Mouse (Mus musculus) midbrain, embryonic 15.5 days (tissue): ENCODE data around the gene Ankrd11. TPM values are rescaled to one million over a fixed set of nuclear protein-coding genes. Genes with fewer than 3 reads are reported as not detected.

ENCODE experiments used
- ATAC-seq: fragments of 200-750 bp; cut with Nextera tagmentation; replicated peaks from 2 replicates; pipeline ENCODE4 v1.8.0; 2017; ENCODE audit warnings: moderate TSS enrichment
- H3K27ac ChIP-seq: fragments of 300-500 bp; sonication (generic); 2 replicates; pipeline ENCODE4 v1.5.1; 2015; ENCODE audit warnings: mild to moderate bottlenecking, inconsistent platforms
- H3K27me3 ChIP-seq: fragments of 300-500 bp; sonication (generic); replicated peaks from 2 replicates; pipeline ENCODE4 v1.6.1; 2015; ENCODE audit warnings: inconsistent platforms
- H3K36me3 ChIP-seq: fragments of 300-500 bp; sonication (generic); replicated peaks from 2 replicates; pipeline ENCODE4 v1.6.1; 2015; ENCODE audit warnings: inconsistent platforms
- H3K4me1 ChIP-seq: fragments of 300-500 bp; sonication (generic); 2 replicates; pipeline ENCODE4 v1.6.1; 2015; ENCODE audit warnings: inconsistent platforms
- H3K4me2 ChIP-seq: fragments of 300-500 bp; sonication (generic); 2 replicates; pipeline ENCODE4 v1.6.1; 2015; ENCODE audit warnings: inconsistent platforms, mild to moderate bottlenecking, moderate library complexity
- H3K4me3 ChIP-seq: fragments of 300-500 bp; sonication (generic); 2 replicates; pipeline ENCODE4 v1.5.1; 2015; ENCODE audit warnings: mild to moderate bottlenecking, inconsistent platforms
- H3K9ac ChIP-seq: fragments of 300-500 bp; sonication (generic); 2 replicates; pipeline ENCODE4 v1.6.1; 2015; ENCODE audit warnings: mild to moderate bottlenecking, inconsistent platforms
- H3K9me3 ChIP-seq: fragments of 300-500 bp; sonication (generic); 2 replicates; pipeline ENCODE4 v1.6.1; 2016; ENCODE audit warnings: inconsistent platforms
- WGBS: fragments of 180-500 bp; shearing (Covaris S2); methylation state at CpG from one replicate; pipeline ENCODE4 v1.1.7; 2015; ENCODE audit warnings: mixed read lengths; 5-methylcytosine and 5-hydroxymethylcytosine counted together
- polyA plus RNA-seq: library from polyadenylated mRNA; unstranded; fragments of >200 nt; fragmentation: Nextera tagmentation; extraction: Ambion mirVana; gene quantifications from 2 replicates; pipeline ENCODE4 v1.2.1, GENCODE M21; 2015

Gene Ankrd11
- polyA plus RNA-seq: 69.4 and 71.7 TPM in 2 replicates

- H3K4me3 ChIP-seq: peak within 1 kb of the TSS; percentile 93
- ATAC-seq: peak; percentile 99
- H3K4me1 ChIP-seq: peaks cover 41% of the 10 kb centered on the region
- H3K36me3 ChIP-seq: no peaks in the 10 kb centered on the region; the same call in 1 of the 2 replicates
- H3K27ac ChIP-seq: peak within 1 kb of the TSS; percentile 95
- H3K27me3 ChIP-seq: no peaks in the 10 kb centered on the region
- no peaks in the 10 kb centered on the region for H3K9me3 ChIP-seq
- H3K9ac ChIP-seq: peak within 1 kb of the TSS; percentile 98
- peak within 1 kb of the TSS; percentile 70 for H3K4me2 ChIP-seq
- under 1% methylated on average over 86 of the region's 91 CpGs for WGBS
These were observed at the start of gene Ankrd11 for GRCm38 (mm10) chr8:123042158-123042973. TSS of gene Ankrd11 (minus strand) at chr8:123042277.

GRCm38 (mm10) chr8:123087289-123087688 is 45.2 kb upstream of the Ankrd11 start:
- no peak overlapping the region for H3K27ac ChIP-seq
- 95% methylated on average over 9 of the region's 9 CpGs for WGBS
- no peak overlapping the region for H3K4me3 ChIP-seq
- H3K27me3 ChIP-seq: no peaks in the 10 kb centered on the region
- H3K9me3 ChIP-seq: no peaks in the 10 kb centered on the region
- H3K9ac ChIP-seq: no peak overlapping the region
- H3K4me2 ChIP-seq: no peak overlapping the region
- peaks cover 59% of the 10 kb centered on the region for H3K36me3 ChIP-seq
- no peaks in the 10 kb centered on the region for H3K4me1 ChIP-seq
- ATAC-seq: no peak

- H3K4me2 ChIP-seq: no peak overlapping the region
- ATAC-seq: no peak
- H3K9ac ChIP-seq: no peak overlapping the region
- no peaks in the 10 kb centered on the region for H3K9me3 ChIP-seq
- no peak overlapping the region for H3K4me3 ChIP-seq
- H3K36me3 ChIP-seq: peaks cover 48% of the 10 kb centered on the region
- no peaks in the 10 kb centered on the region for H3K4me1 ChIP-seq
- WGBS: 89% methylated on average over 12 of the region's 12 CpGs
- no peak overlapping the region for H3K27ac ChIP-seq
- H3K27me3 ChIP-seq: no peaks in the 10 kb centered on the region
These were observed 41.5 kb upstream of the Ankrd11 start for GRCm38 (mm10) chr8:123083610-123084009.

DNA sequence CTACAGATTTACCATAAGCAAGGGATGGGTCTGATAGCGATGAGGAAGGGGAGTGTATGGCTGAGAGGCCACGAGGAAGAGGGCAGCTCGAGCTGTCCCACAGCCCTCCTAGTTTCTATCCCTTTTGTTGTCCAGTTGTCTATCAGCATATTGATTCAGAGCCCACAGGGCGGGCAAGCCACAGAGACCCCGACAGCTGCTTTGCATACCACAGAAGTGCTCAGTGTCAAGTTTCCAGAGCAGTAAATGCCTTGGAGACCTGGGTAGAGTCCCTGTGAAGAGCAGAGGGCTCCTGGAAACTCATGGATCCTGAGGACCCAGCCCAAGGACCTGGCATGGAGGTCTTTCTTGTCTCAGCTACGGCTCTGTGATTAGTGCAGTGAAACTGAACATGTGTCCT is 40.9 kb upstream of the Ankrd11 start:
- Histone ChIP-seq H3K4me3 (no peak overlapping the region), H3K4me2 (no peak overlapping the region), H3K27me3 (no peaks in the 10 kb centered on the region), H3K36me3 (peaks cover 48% of the 10 kb centered on the region), H3K4me1 (no peaks in the 10 kb centered on the region), H3K9ac (no peak overlapping the region), H3K9me3 (no peaks in the 10 kb centered on the region), H3K27ac (no peak overlapping the region)
- ATAC-seq: no peak
- 80% methylated on average over 6 of the region's 6 CpGs for WGBS

GRCm38 (mm10) chr8:123077213-123077612 is 35.1 kb upstream of the Ankrd11 start:
- no peak overlapping the region for H3K4me2 ChIP-seq
- H3K4me1 ChIP-seq: no peaks in the 10 kb centered on the region
- WGBS: 84% methylated on average over 6 of the region's 6 CpGs
- no peak overlapping the region for H3K9ac ChIP-seq
- no peak for ATAC-seq
- H3K27me3 ChIP-seq: no peaks in the 10 kb centered on the region
- peaks cover 58% of the 10 kb centered on the region for H3K36me3 ChIP-seq
- H3K27ac ChIP-seq: no peak overlapping the region
- H3K9me3 ChIP-seq: no peaks in the 10 kb centered on the region
- H3K4me3 ChIP-seq: no peak overlapping the region

DNA sequence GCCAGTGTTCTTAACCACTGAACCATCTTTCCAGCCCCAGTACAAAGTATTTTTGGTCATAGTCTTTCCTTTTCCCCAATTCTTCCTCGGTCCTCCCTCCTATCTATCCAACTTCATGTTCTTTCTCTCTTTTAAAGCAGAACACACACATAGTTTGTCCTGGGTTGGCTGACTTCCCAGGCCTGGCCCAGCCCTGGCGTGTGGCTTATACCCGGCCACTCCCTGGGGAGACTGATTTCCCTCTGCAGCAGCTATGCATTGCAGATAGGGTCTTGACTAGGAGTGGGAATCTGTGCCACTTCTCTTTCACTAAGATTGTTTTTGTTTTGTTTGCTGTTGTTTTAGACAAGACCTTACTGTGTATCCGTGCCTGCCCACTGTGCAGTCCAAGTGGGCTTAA is 29.1 kb upstream of the Ankrd11 start:
- Histone ChIP-seq H3K36me3 (peaks cover 26% of the 10 kb centered on the region), H3K4me1 (peaks cover 16% of the 10 kb centered on the region), H3K27ac (no peak overlapping the region), H3K27me3 (no peaks in the 10 kb centered on the region), H3K9me3 (no peaks in the 10 kb centered on the region), H3K4me2 (no peak overlapping the region), H3K9ac (no peak overlapping the region), H3K4me3 (no peak overlapping the region)
- 81% methylated on average over 4 of the region's 4 CpGs for WGBS
- no peak for ATAC-seq

DNA sequence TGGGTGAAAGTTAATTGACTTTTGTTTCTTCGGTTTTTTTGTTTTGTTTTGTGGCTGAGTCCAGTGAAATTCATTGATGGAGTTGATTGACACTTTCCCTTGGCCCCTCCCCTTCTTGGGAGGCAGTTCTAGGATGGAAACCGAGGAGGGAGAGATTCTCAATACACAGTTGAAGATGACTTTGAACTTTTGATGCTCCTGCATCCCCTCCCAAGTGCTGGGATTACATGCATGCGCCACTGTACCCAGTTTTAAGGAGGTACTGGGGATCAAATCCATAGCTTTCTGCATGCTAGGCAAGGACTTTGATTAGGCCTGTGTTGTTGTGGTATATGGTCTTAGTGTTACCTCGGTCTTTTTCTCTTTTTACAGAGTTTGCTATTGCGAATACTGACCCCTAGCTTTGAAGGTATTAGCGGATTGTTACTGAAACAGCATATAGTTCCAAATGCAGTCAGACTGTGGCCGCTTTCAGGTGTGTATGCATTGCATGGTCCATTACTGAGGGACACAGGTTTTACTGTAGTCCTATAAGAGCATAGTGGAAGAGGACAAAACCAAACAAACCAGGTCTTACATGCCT is 24.1 kb upstream of the Ankrd11 start:
- WGBS: 36% methylated on average over 7 of the region's 7 CpGs
- no peak for ATAC-seq
- Histone ChIP-seq H3K36me3 (no peaks in the 10 kb centered on the region), H3K4me3 (peak overlapping the region; percentile 73), H3K4me1 (peaks cover 29% of the 10 kb centered on the region), H3K27me3 (no peaks in the 10 kb centered on the region), H3K27ac (peak overlapping the region; percentile 94), H3K9ac (peak overlapping the region; percentile 91), H3K4me2 (peak overlapping the region; percentile 71), H3K9me3 (no peaks in the 10 kb centered on the region)

DNA sequence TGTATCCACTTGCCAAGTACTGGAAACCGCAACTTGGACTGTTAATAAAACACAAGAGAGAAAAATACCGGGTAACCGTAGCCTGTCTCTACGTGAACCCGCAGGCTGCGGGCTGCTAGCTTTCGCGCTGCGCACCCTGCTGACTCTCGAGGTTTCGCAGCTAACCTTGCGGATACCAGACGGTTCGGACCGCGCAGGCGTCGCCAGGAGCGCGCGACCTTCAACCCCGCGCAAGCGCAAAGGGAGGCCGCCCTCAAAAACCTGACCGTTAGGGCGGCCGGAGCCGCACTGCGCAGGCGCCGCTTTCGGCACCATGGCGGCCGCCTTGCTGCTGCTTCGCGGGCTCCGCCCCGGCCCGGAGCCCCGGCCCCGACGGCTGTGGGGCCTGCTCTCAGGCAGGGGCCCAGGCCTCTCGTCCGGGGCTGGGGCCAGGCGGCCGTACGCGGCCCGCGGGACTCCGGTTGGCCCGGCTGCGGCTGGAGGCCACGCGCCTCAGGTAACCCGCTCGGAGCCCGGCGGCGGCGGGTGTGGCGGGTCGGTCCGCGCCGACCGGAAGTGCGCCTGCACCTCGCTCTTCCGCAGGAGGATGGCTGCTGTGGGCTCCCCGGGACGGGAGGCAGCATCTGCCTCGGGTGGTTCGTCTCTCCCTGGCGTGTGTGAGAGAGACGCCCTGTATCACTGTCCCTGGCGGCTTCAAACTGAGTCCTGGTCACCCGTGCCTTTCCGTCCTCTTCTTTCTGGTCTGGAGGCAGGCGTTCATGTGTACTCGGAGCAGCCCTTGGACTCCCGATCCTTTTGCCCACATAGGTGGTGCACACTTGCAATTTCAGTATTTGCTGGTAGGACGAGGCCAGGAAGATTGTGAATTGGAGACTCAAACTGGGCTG is 23.4 kb upstream of the Ankrd11 start:
- Histone ChIP-seq H3K9me3 (no peaks in the 10 kb centered on the region), H3K4me3 (peak overlapping the region; percentile 73), H3K36me3 (no peaks in the 10 kb centered on the region), H3K4me2 (peak overlapping the region; percentile 71), H3K27ac (peak overlapping the region; percentile 94), H3K4me1 (peaks cover 29% of the 10 kb centered on the region), H3K27me3 (no peaks in the 10 kb centered on the region), H3K9ac (peak overlapping the region; percentile 91)
- WGBS: 1% methylated on average over 84 of the region's 84 CpGs
- peak; percentile 97 for ATAC-seq

DNA sequence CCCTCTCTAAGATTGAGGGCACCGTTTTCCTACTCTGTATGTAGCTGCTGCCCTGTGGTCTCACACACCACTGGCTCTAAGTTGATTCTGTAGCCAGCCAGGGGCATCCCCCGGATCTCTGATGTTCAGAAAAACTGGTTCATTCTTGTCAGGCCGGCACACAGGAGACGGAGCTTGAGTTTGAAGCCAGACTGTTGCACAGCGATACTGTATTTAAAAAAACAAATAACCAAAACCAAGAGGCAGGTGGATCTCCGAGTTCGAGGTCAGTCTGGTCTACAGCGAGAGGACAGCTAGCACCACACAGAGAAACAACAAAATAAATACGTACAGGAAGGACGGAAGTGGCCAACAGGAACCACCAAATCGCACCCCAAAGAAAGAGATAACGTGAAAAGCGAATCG is 22.7 kb upstream of the Ankrd11 start:
- Histone ChIP-seq H3K4me1 (peaks cover 29% of the 10 kb centered on the region), H3K4me3 (peak overlapping the region; percentile 73), H3K36me3 (no peaks in the 10 kb centered on the region), H3K27ac (peak overlapping the region; percentile 94), H3K4me2 (peak overlapping the region; percentile 60), H3K27me3 (no peaks in the 10 kb centered on the region), H3K9me3 (no peaks in the 10 kb centered on the region), H3K9ac (peak overlapping the region; percentile 51)
- peak; percentile 46 for ATAC-seq
- WGBS: 1% methylated on average over 14 of the region's 14 CpGs

DNA sequence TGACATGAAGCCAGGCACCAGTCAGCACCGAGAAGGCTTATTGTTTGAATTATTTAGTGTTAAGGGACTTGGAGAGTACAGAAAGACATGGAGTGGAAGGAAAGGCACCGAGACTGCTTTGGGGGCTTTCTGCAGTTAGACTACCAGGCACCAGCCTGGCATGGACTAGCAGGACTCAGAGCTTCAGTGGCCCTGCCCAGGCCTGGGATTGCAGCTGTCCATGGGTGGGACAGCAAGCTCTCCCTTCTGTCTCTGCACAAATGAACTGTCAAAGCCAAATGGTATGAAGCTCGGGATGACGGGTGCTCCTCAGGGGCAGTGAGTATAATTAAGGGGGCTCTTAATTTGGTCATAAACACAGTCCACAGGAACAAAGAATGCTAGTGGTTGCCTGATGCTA is 22.0 kb upstream of the Ankrd11 start:
- WGBS: 77% methylated on average over 4 of the region's 4 CpGs

DNA sequence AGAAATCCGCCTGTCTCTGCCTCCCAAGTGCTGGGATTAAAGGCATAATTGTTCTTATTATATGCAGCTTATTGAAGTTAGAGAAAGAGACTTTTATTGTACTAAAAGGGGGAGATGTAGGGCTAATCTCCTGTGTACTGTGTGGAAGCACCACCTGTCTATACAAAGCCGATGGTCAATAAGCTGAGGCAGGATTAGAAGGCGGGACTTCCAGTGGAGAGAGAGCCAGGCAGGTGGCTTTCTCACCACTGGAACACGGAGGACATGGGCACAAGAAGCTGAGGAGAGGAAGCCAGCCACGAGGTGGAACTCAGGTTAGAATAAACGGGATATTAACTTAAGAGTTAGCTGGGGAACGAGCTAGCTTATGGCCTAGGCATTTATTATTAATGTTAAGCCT is 20.6 kb upstream of the Ankrd11 start, which contains the start of gene Spg7:
TSS of gene Spg7 (plus strand) at position 222 of the 400 bp plus-strand sequence.
- H3K4me1 ChIP-seq: peaks cover 29% of the 10 kb centered on the region
- no peaks in the 10 kb centered on the region for H3K27me3 ChIP-seq
- no peaks in the 10 kb centered on the region for H3K36me3 ChIP-seq
- 74% methylated on average over 7 of the region's 7 CpGs for WGBS
- no peak for ATAC-seq
- H3K4me3 ChIP-seq: no peak within 1 kb of the TSS
- no peak within 1 kb of the TSS for H3K27ac ChIP-seq
- H3K9ac ChIP-seq: no peak within 1 kb of the TSS
- H3K9me3 ChIP-seq: no peaks in the 10 kb centered on the region
- H3K4me2 ChIP-seq: no peak within 1 kb of the TSS

More for the DNA sequence above, 22.0 kb upstream of the Ankrd11 start:
- ATAC-seq: no peak
- H3K9me3 ChIP-seq: no peaks in the 10 kb centered on the region
- peak overlapping the region; percentile 60 for H3K4me2 ChIP-seq
- peak overlapping the region; percentile 73 for H3K4me3 ChIP-seq
- peak overlapping the region; percentile 51; the same call in 1 of the 2 replicates for H3K9ac ChIP-seq
- no peaks in the 10 kb centered on the region for H3K36me3 ChIP-seq
- H3K27ac ChIP-seq: no peak overlapping the region
- no peaks in the 10 kb centered on the region for H3K27me3 ChIP-seq
- H3K4me1 ChIP-seq: peaks cover 29% of the 10 kb centered on the region

GRCm38 (mm10) chr8:123051458-123051857 is 9.4 kb upstream of the Ankrd11 start:
- H3K9me3 ChIP-seq: no peaks in the 10 kb centered on the region
- H3K4me3 ChIP-seq: no peak overlapping the region
- 78% methylated on average over 5 of the region's 5 CpGs for WGBS
- ATAC-seq: no peak
- no peaks in the 10 kb centered on the region for H3K36me3 ChIP-seq
- no peak overlapping the region for H3K4me2 ChIP-seq
- H3K27ac ChIP-seq: no peak overlapping the region
- no peaks in the 10 kb centered on the region for H3K27me3 ChIP-seq
- H3K9ac ChIP-seq: no peak overlapping the region
- no peaks in the 10 kb centered on the region for H3K4me1 ChIP-seq
